Mouse (Mus musculus) intestine, postnatal 0 days (tissue): ENCODE measurements around the gene B4galnt2. TPM values are rescaled to one million over a fixed set of nuclear protein-coding genes. Genes with fewer than 3 reads are reported as not detected.

ENCODE experiments used
- ATAC-seq: fragments of 200-750 bp; cut with Nextera tagmentation; 2 replicates; pipeline ENCODE4 v1.8.0; 2017; ENCODE audit warnings: mild to moderate bottlenecking, moderate TSS enrichment, moderate library complexity
- H3K27ac ChIP-seq: fragments of 300-500 bp; sonication (generic); 2 replicates; pipeline ENCODE4 v1.5.1; 2014; ENCODE audit warnings: mild to moderate bottlenecking, low read depth, low read length, moderate library complexity
- H3K27me3 ChIP-seq: fragments of 300-500 bp; sonication (generic); replicated peaks from 2 replicates; pipeline ENCODE4 v1.6.1; 2014; ENCODE audit warnings: low read length, mixed read lengths; ENCODE audit not compliant: control insufficient read depth, insufficient read depth
- H3K36me3 ChIP-seq: fragments of 300-500 bp; sonication (generic); 2 replicates; pipeline ENCODE4 v1.6.1; 2014; ENCODE audit warnings: mild to moderate bottlenecking, moderate library complexity; ENCODE audit not compliant: control insufficient read depth, insufficient read depth
- H3K4me1 ChIP-seq: fragments of 300-500 bp; sonication (generic); replicated peaks from 2 replicates; pipeline ENCODE4 v1.6.1; 2014; ENCODE audit warnings: antibody characterized with exemption, low read length, mixed read lengths; ENCODE audit not compliant: control insufficient read depth, insufficient read depth
- H3K4me2 ChIP-seq: fragments of 300-500 bp; sonication (generic); replicated peaks from 2 replicates; pipeline ENCODE4 v1.6.1; 2014; ENCODE audit warnings: low read depth, mild to moderate bottlenecking, moderate library complexity
- H3K4me3 ChIP-seq: fragments of 300-500 bp; sonication (generic); 2 replicates; pipeline ENCODE4 v1.5.1; 2014; ENCODE audit warnings: low read depth, low read length
- H3K9ac ChIP-seq: fragments of 300-500 bp; sonication (generic); 2 replicates; pipeline ENCODE4 v1.6.1; 2014; ENCODE audit warnings: mild to moderate bottlenecking, low read depth, low read length
- H3K9me3 ChIP-seq: fragments of 300-500 bp; sonication (generic); 2 replicates; pipeline ENCODE4 v1.6.1; 2016; ENCODE audit warnings: mixed run types; ENCODE audit not compliant: control insufficient read depth
- CTCF ChIP-seq: sonication (generic); IDR thresholded peaks from 2 replicates; pipeline ENCODE4 v1.5.1; 2016; ENCODE audit warnings: low read depth, mild to moderate bottlenecking, control low read depth, antibody characterized with exemption, moderate library complexity
- WGBS: fragments of 180-500 bp; shearing (Covaris S2); extraction: QIAGEN DNeasy Blood & Tissue Kit; methylation state at CpG from one replicate; pipeline ENCODE4 v1.1.7; 2014; 5-methylcytosine and 5-hydroxymethylcytosine counted together
- polyA plus RNA-seq: library from polyadenylated mRNA; unstranded; fragments of >200 nt; fragmentation: Nextera tagmentation; extraction: Ambion mirVana; gene quantifications from 2 replicates; pipeline ENCODE4 v1.2.1, GENCODE M21; 2015

B4galnt2 gene
- polyA plus RNA-seq, 1 experiment from 2014 or later: 21.1 TPM

DNA sequence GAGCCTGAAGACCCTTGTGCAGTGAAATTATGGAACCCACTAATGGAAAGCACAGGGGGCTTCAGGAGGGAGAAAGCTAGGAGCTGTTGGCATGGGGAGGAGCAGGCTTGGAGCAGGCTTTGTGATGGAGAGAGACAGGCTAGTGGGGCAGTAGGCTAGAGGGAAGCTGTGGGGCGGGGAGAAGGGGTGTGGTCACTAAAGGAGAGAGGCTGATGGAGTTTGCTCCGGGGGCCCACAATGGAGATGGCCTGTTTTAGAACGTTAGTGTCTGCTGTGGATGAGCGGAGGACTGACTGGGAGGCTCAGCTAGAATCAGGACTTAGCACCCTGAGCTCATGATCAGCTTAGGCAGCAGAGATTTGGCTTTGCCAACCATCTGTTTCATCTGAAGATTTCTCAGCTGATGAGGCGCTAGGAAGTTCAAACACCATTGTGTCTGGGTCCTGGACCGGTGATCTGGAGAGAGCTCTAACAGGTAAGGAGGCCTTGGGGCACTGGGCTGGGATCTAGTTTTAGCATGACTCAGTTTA, 71.2 kb downstream of the B4galnt2 start:
- H3K36me3 ChIP-seq: no peaks in the 10 kb centered on the region
- no peaks in the 10 kb centered on the region for H3K9me3 ChIP-seq
- H3K4me3 ChIP-seq: 0 out of 2 replicates have a peak overlapping the region, but pooled peaks have one; percentile 1
- no peak for TF ChIP-seq CTCF
- peak overlapping the region; percentile 3; the same call in 1 of the 2 replicates for H3K4me2 ChIP-seq
- 50% methylated on average over 6 of the region's 6 CpGs for WGBS
- no peak for ATAC-seq
- H3K27me3 ChIP-seq: no peaks in the 10 kb centered on the region
- H3K4me1 ChIP-seq: no peaks in the 10 kb centered on the region
- no peak overlapping the region for H3K27ac ChIP-seq
- H3K9ac ChIP-seq: no peak overlapping the region

- Histone ChIP-seq H3K9ac (no peak overlapping the region), H3K9me3 (no peaks in the 10 kb centered on the region), H3K36me3 (no peaks in the 10 kb centered on the region), H3K27ac (no peak overlapping the region), H3K4me1 (no peaks in the 10 kb centered on the region), H3K4me3 (no peak overlapping the region), H3K4me2 (no peak overlapping the region), H3K27me3 (no peaks in the 10 kb centered on the region)
- no peak for ATAC-seq
- WGBS: 69% methylated on average over 5 of the region's 5 CpGs
- no peak for TF ChIP-seq CTCF
Observed at GRCm38 (mm10) chr11:95842953-95843352, 71.7 kb downstream of the B4galnt2 start.

DNA sequence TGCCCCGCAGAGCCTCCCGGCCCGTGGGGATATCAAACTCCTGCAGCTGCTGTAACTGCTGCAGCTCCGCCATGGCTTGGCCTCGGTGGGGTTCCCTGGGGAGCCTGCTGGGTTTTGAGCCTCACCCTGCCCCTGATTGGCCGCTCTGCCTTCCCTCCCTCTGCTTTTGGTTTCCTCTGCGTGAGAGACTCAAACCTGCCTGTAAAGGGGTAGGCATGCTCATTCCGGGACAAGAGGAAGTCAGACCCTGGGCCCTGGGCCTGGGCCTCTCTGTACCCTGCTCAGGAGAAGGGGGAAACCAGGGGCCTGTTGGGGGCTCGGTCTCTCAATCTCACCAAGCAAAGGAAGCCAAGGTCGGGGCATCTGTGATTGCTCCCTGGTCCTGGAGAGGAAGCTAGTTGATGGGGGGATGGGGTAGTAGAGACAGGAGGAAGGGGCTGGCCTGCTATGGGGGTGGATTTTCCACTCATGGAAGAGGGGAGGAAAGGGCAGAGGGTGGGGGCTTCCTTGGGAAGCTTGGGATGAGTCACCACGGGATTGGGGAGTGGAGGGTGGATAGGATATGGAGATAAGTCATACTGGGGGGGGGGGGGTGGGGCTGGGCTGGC, 72.5 kb downstream of the B4galnt2 start, which contains the start of gene Abi3:
Gene Abi3 (minus strand): TSS at position 403 of the 608 bp plus-strand sequence.
- H3K27ac ChIP-seq: no peak within 1 kb of the TSS; the same call in 1 of the 2 replicates
- H3K4me2 ChIP-seq: peak within 1 kb of the TSS; percentile 38
- no peak; the same call in 1 of the 2 replicates for ATAC-seq
- peak within 1 kb of the TSS; percentile 21 for H3K4me3 ChIP-seq
- H3K27me3 ChIP-seq: no peaks in the 10 kb centered on the region
- H3K4me1 ChIP-seq: no peaks in the 10 kb centered on the region; the same call in 1 of the 2 replicates
- H3K9ac ChIP-seq: no peak within 1 kb of the TSS
- 27% methylated on average over 11 of the region's 11 CpGs for WGBS
- no peaks in the 10 kb centered on the region for H3K9me3 ChIP-seq
- TF ChIP-seq CTCF: no peak
- H3K36me3 ChIP-seq: no peaks in the 10 kb centered on the region

DNA sequence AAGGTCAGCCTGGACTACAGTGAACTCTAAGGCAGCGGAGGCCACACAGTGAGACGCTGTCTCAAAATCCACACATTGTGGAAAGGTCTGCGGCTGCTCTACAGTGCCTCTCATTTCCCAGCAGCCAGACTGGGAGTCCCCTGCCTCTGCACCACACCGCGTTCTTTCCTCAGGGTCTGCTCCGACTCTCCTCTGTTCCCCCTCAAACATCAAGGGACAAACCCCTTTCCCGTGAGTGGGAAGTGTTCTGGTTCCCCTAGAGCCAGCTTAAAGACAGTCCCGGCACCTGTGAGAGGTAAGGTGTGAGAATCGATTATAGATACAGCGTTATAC, 73.2 kb downstream of the B4galnt2 start:
- WGBS: 69% methylated on average over 10 of the region's 10 CpGs
- TF ChIP-seq CTCF: no peak
- no peaks in the 10 kb centered on the region for H3K9me3 ChIP-seq
- H3K27me3 ChIP-seq: no peaks in the 10 kb centered on the region
- no peak for ATAC-seq
- peak overlapping the region; percentile 21 for H3K4me3 ChIP-seq
- no peak overlapping the region for H3K27ac ChIP-seq
- H3K36me3 ChIP-seq: no peaks in the 10 kb centered on the region
- H3K9ac ChIP-seq: no peak overlapping the region
- H3K4me2 ChIP-seq: peak overlapping the region; percentile 38; the same call in 1 of the 2 replicates
- H3K4me1 ChIP-seq: peaks cover under 1% of the 10 kb centered on the region

GRCm38 (mm10) chr11:95840694-95841497, 73.8 kb downstream of the B4galnt2 start:
- WGBS: 68% methylated on average over 5 of the region's 5 CpGs

More at GRCm38 (mm10) chr11:95840694-95841497, 73.8 kb downstream of the B4galnt2 start:
- Histone ChIP-seq H3K36me3 (no peaks in the 10 kb centered on the region), H3K4me2 (peak overlapping the region; percentile 38), H3K27me3 (no peaks in the 10 kb centered on the region), H3K9me3 (no peaks in the 10 kb centered on the region), H3K4me1 (peaks cover 7% of the 10 kb centered on the region), H3K9ac (no peak overlapping the region), H3K27ac (no peak overlapping the region), H3K4me3 (peak overlapping the region; percentile 21)
- no peak for TF ChIP-seq CTCF
- no peak for ATAC-seq
